Mouse (Mus musculus): Measurements from ENCODE around the gene Tmem94. TPM values are rescaled to one million over a fixed set of nuclear protein-coding genes. Genes with fewer than 3 reads are reported as not detected.

The Tmem94 gene
- total and polyA plus RNA-seq, 3 experiments, result 6.4 to 27.4 (median 15.0) TPM

- Histone ChIP-seq H3K36me3 (replicated peaks in 1 of 2; ENCODE audit: control insufficient read depth in 1 of 2, insufficient read depth in 1 of 2, low read length in 1 of 2) (peaks cover 52 to 93% of the 10 kb centered on the region in 2 experiments), H3K9me3 (replicated peaks; ENCODE audit: low read length) (no peaks in the 10 kb centered on the region), H3K79me2 (replicated peaks; ENCODE audit: control insufficient read depth, extremely low read depth, insufficient read depth, poor library complexity, severe bottlenecking) (no peaks in the 10 kb centered on the region), H3K4me2 (ENCODE audit: insufficient read depth, low read depth, poor library complexity, severe bottlenecking) (no peak overlapping the region), H3K4me3 (replicated peaks in 1 of 3; ENCODE audit: low read depth in 2 of 3, low read length in 2 of 3, poor library complexity in 1 of 3) (no peak overlapping the region), H3K27me3 (replicated peaks) (no peaks in the 10 kb centered on the region), H3K4me1 (ENCODE audit: control insufficient read depth in 1 of 2, insufficient read depth in 2 of 2) (peaks cover 5 to 19% of the 10 kb centered on the region in 2 experiments), H3K9ac (ENCODE audit: insufficient read depth, low read depth) (no peak overlapping the region), H3K27ac (ENCODE audit: insufficient read depth, low read depth) (no peak overlapping the region)
- in situ Hi-C loops (cut with MboI; ENCODE audit: low pct_ligation_motif_present, low pct_unique_long_range_greater_than_20kb, low sequenced_read_pairs) (no loop called here), dilution Hi-C loops (cut with MboI; ENCODE audit: extremely low pct_ligation_motif_present, extremely low pct_unique_long_range_greater_than_20kb, low sequenced_read_pairs) (no loop called here)
- no peak for DNase-seq (ENCODE audit: extremely low read depth)
- TF ChIP-seq PAX5 (IDR thresholded peaks at IDR 0.05; ENCODE audit: low read length) (no peak), JUND (conservative IDR thresholded peaks at IDR 0.05; ENCODE audit: low read depth, low read length) (no peak), KAT2A (IDR thresholded peaks at IDR 0.05; ENCODE audit: insufficient replicate concordance, low read length) (no peak), POLR2A (IDR thresholded peaks at IDR 0.05; ENCODE audit: low read depth, low read length) (no peak), CTCF (conservative IDR thresholded peaks at IDR 0.05 in 1 of 2, IDR thresholded peaks at IDR 0.05 in 1 of 2; ENCODE audit: low read depth in 2 of 2, low read length in 2 of 2) (no peak), HCFC1 (IDR thresholded peaks at IDR 0.05; ENCODE audit: low read depth, low read length) (no peak), ZC3H11A (IDR thresholded peaks at IDR 0.05; ENCODE audit: low read depth, low read length) (no peak), USF1 (IDR thresholded peaks at IDR 0.05; ENCODE audit: low read depth, low read length) (no peak), TCF12 (IDR thresholded peaks at IDR 0.05; ENCODE audit: low read depth, low read length) (no peak), SIN3A (IDR thresholded peaks at IDR 0.05; ENCODE audit: low read length) (no peak), MAX (IDR thresholded peaks at IDR 0.05; ENCODE audit: low read length) (no peak), NRF1 (IDR thresholded peaks at IDR 0.05; ENCODE audit: low read depth, low read length) (no peak), BHLHE40 (IDR thresholded peaks at IDR 0.05; ENCODE audit: low read depth, low read length) (no peak), SMC3 (IDR thresholded peaks at IDR 0.05; ENCODE audit: low read depth, low read length) (no peak), RAD21 (IDR thresholded peaks at IDR 0.05; ENCODE audit: low read depth, low read length) (no peak), MAZ (IDR thresholded peaks at IDR 0.05; ENCODE audit: low read depth, low read length) (no peak), TBP (conservative IDR thresholded peaks at IDR 0.05; ENCODE audit: low read depth, low read length) (no peak), MEF2A (IDR thresholded peaks at IDR 0.05; ENCODE audit: borderline replicate concordance, low read depth, low read length) (no peak), POLR2AphosphoS2 (IDR thresholded peaks at IDR 0.05; ENCODE audit: low read depth, low read length) (no peak), IRF4 (IDR thresholded peaks at IDR 0.05; ENCODE audit: low read depth, low read length) (no peak)
These were observed 40.9 kb downstream of the Tmem94 start for GRCm38 (mm10) chr11:115806154-115806553.

- Histone ChIP-seq H3K4me2 (ENCODE audit: insufficient read depth, low read depth, poor library complexity, severe bottlenecking) (no peak overlapping the region), H3K27ac (ENCODE audit: insufficient read depth, low read depth) (no peak overlapping the region), H3K4me3 (replicated peaks in 1 of 3; ENCODE audit: low read depth in 2 of 3, low read length in 2 of 3, poor library complexity in 1 of 3) (no peak overlapping the region), H3K27me3 (replicated peaks) (no peaks in the 10 kb centered on the region), H3K79me2 (replicated peaks; ENCODE audit: control insufficient read depth, extremely low read depth, insufficient read depth, poor library complexity, severe bottlenecking) (no peaks in the 10 kb centered on the region), H3K4me1 (ENCODE audit: control insufficient read depth in 1 of 2, insufficient read depth in 2 of 2) (peaks cover 5 to 25% of the 10 kb centered on the region in 2 experiments), H3K9me3 (replicated peaks; ENCODE audit: low read length) (no peaks in the 10 kb centered on the region), H3K36me3 (replicated peaks in 1 of 2; ENCODE audit: control insufficient read depth in 1 of 2, insufficient read depth in 1 of 2, low read length in 1 of 2) (peaks cover 40 to 92% of the 10 kb centered on the region in 2 experiments), H3K9ac (ENCODE audit: insufficient read depth, low read depth) (no peak overlapping the region)
- TF ChIP-seq PAX5 (IDR thresholded peaks at IDR 0.05; ENCODE audit: low read length) (no peak), USF2 (conservative IDR thresholded peaks at IDR 0.05; ENCODE audit: low read depth, low read length) (no peak), UBTF (IDR thresholded peaks at IDR 0.05; ENCODE audit: low read depth, low read length) (no peak), MAZ (IDR thresholded peaks at IDR 0.05; ENCODE audit: low read depth, low read length) (no peak), ZKSCAN1 (IDR thresholded peaks at IDR 0.05; ENCODE audit: borderline replicate concordance, low read depth, low read length) (no peak), JUN (IDR thresholded peaks at IDR 0.05; ENCODE audit: insufficient read depth, low read depth, low read length) (no peak), MXI1 (IDR thresholded peaks at IDR 0.05; ENCODE audit: low read depth, low read length) (no peak), ELF1 (IDR thresholded peaks at IDR 0.05; ENCODE audit: low read depth, low read length) (no peak), MEF2A (IDR thresholded peaks at IDR 0.05; ENCODE audit: borderline replicate concordance, low read depth, low read length) (no peak), CTCF (conservative IDR thresholded peaks at IDR 0.05 in 1 of 2, IDR thresholded peaks at IDR 0.05 in 1 of 2; ENCODE audit: low read depth in 2 of 2, low read length in 2 of 2) (no peak), TBP (conservative IDR thresholded peaks at IDR 0.05; ENCODE audit: low read depth, low read length) (no peak), IRF4 (IDR thresholded peaks at IDR 0.05; ENCODE audit: low read depth, low read length) (no peak), TCF12 (IDR thresholded peaks at IDR 0.05; ENCODE audit: low read depth, low read length) (no peak), MAFK (IDR thresholded peaks at IDR 0.05; ENCODE audit: insufficient replicate concordance, low read length) (no peak)
- in situ Hi-C loops (cut with MboI; ENCODE audit: low pct_ligation_motif_present, low pct_unique_long_range_greater_than_20kb, low sequenced_read_pairs), result no loop called here
- dilution Hi-C loops (cut with MboI; ENCODE audit: extremely low pct_ligation_motif_present, extremely low pct_unique_long_range_greater_than_20kb, low sequenced_read_pairs), result no loop called here
- no peak for DNase-seq (ENCODE audit: extremely low read depth)
These were observed 42.1 kb downstream of the Tmem94 start for GRCm38 (mm10) chr11:115807306-115807705.
